Mouse (Mus musculus) limb, embryonic 10.5 days (tissue): Measurements from ENCODE around the gene Csnk1d. TPM values are rescaled to one million over a fixed set of nuclear protein-coding genes. Genes with fewer than 3 reads are reported as not detected.

Experiments used
- DNase-seq: peaks from one replicate; pipeline ENCODE4 v3.0.0-alpha.2; 2017; ENCODE audit warnings: low spot score
- H3K27ac ChIP-seq: fragments of 300-500 bp; sonication (generic); 2 replicates; pipeline ENCODE4 v1.5.1; 2016; ENCODE audit warnings: mild to moderate bottlenecking
- H3K27me3 ChIP-seq: fragments of 300-500 bp; sonication (generic); 2 replicates; pipeline ENCODE4 v1.6.1; 2016; ENCODE audit warnings: low read depth, mild to moderate bottlenecking; ENCODE audit not compliant: poor library complexity, severe bottlenecking
- H3K36me3 ChIP-seq: fragments of 300-500 bp; sonication (generic); 2 replicates; pipeline ENCODE4 v1.6.1; 2016; ENCODE audit warnings: mild to moderate bottlenecking, moderate library complexity
- H3K4me1 ChIP-seq: fragments of 300-500 bp; sonication (generic); 2 replicates; pipeline ENCODE4 v1.6.1; 2016
- H3K4me3 ChIP-seq: fragments of 300-500 bp; sonication (generic); 2 replicates; pipeline ENCODE4 v1.5.1; 2016; ENCODE audit warnings: mild to moderate bottlenecking, moderate library complexity
- H3K9me3 ChIP-seq: fragments of 300-500 bp; sonication (generic); replicated peaks from 2 replicates; pipeline ENCODE4 v1.6.1; 2016; ENCODE audit warnings: mild to moderate bottlenecking
- WGBS: fragments of 180-500 bp; shearing (Covaris S2); methylation state at CpG from one replicate; pipeline ENCODE4 v1.1.7; 2016; 5-methylcytosine and 5-hydroxymethylcytosine counted together
- polyA plus RNA-seq: library from polyadenylated mRNA; unstranded; fragments of >200 nt; fragmentation: Nextera tagmentation; extraction: Ambion mirVana; gene quantifications from 2 replicates; pipeline ENCODE4 v1.2.1, GENCODE M21; 2016

The Csnk1d gene
- polyA plus RNA-seq, 1 experiment from 2014 or later, result 136 TPM

DNA sequence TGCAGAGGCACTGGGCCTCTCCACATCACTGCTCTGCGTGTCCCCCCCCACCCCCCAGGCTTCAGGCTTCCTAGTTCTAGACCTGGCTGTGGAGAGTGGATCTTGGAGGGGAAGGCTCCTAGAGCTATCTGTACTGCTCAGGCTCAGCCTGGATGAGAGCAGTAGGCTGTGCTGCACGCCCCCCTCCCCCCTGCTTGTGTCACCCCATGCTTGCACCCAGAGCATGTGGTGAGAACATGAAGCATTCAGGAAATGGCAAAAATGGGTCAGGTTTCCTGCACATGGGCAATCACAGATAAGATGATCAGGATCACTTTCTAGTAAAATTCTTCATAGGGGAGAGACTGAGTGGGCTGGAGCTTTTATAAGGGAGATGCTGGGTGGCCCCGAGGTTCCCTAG is 31.6 kb downstream of the Csnk1d start:
- peaks cover 99% of the 10 kb centered on the region for H3K36me3 ChIP-seq
- no peak overlapping the region for H3K27ac ChIP-seq
- DNase-seq, result no peak

DNA sequence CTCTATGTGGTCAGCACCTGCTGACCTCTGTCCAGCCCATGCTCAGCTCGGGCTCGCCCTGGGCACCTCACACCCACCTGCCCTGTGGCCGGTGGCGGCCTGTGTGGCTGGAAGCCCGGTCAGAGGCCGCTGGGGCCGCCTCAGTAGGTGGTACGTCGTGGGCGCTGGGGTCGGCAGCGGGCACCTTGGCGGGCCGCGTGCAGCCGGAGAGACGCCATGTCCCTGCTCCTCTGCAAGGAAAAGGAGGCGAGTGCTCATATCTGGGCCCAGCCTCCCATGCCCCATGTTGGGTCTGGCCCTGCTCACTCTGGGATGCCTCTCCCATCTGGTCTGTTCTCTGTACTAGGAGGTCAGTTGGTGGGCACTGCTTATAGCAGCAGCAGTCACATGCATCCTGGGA is 32.1 kb downstream of the Csnk1d start:
- WGBS, result 91% methylated on average over 18 of the region's 18 CpGs
- DNase-seq, result no peak
- H3K9me3 ChIP-seq, result no peaks in the 10 kb centered on the region
- H3K27ac ChIP-seq, result 0 out of 2 replicates have a peak overlapping the region, but pooled peaks have one; percentile 9
- H3K27me3 ChIP-seq, result no peaks in the 10 kb centered on the region
- no peak overlapping the region for H3K4me3 ChIP-seq
- H3K36me3 ChIP-seq, result peaks cover 98% of the 10 kb centered on the region
- H3K4me1 ChIP-seq, result peaks cover 16% of the 10 kb centered on the region

More for the DNA sequence above, 31.6 kb downstream of the Csnk1d start:
- no peak overlapping the region for H3K4me3 ChIP-seq
- H3K27me3 ChIP-seq, result no peaks in the 10 kb centered on the region
- peaks cover 16% of the 10 kb centered on the region for H3K4me1 ChIP-seq
- 86% methylated on average over 3 of the region's 3 CpGs for WGBS
- no peaks in the 10 kb centered on the region for H3K9me3 ChIP-seq

DNA sequence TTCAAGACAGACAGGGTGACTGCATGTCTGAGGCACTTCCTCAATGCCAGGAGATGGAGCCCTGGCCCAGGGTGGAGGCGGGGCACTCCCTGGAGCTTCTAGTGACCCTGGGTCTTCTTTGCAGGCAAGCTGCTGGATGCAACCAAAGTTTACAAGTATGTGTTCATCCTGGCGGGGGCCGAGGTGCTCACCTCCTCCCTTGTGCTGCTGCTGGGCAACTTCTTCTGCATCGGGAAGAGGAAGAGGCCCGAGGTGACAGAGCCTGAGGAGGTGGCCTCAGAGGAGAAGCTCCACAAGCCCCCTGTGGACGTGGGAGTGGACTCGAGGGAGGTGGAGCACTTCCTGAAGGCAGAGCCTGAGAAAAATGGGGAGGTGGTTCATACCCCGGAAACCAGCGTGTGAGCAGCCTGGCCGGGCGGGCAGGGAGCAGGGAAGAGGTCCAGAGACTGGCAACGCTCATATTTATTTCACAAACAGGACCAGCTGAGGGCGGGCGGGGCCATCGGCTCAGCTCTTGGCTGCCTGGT is 33.3 kb downstream of the Csnk1d start:
- H3K9me3 ChIP-seq, result no peaks in the 10 kb centered on the region
- WGBS, result 80% methylated on average over 15 of the region's 15 CpGs
- no peak overlapping the region for H3K4me3 ChIP-seq
- H3K36me3 ChIP-seq, result peaks cover 96% of the 10 kb centered on the region
- H3K4me1 ChIP-seq, result peaks cover 16% of the 10 kb centered on the region
- no peaks in the 10 kb centered on the region for H3K27me3 ChIP-seq
- no peak overlapping the region for H3K27ac ChIP-seq
- DNase-seq, result no peak

DNA sequence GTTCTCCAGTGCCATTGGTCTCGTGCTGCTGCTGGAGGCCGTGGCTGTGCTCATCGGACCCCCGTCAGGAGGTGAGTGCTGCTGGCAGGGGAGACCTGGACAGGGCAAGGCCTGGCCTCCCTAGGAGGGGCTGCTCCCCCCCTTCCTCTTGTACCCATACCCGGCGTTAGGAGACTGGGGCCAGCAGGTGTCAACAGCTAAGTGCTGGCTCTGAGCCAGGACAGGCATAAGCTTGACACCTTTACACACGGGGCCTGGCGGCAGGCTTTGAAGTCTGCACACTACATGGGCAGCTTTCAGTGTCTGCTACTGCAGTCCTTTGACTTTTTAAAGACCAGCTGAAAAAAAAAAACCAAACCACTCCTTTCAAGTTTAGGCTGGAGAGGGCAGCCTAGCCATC is 34.1 kb downstream of the Csnk1d start:
- 77% methylated on average over 8 of the region's 8 CpGs for WGBS
- no peak for DNase-seq
- peaks cover 96% of the 10 kb centered on the region for H3K36me3 ChIP-seq
- no peak overlapping the region for H3K4me3 ChIP-seq
- H3K4me1 ChIP-seq, result peaks cover 20% of the 10 kb centered on the region
- H3K27me3 ChIP-seq, result no peaks in the 10 kb centered on the region
- no peak overlapping the region for H3K27ac ChIP-seq
- no peaks in the 10 kb centered on the region for H3K9me3 ChIP-seq

DNA sequence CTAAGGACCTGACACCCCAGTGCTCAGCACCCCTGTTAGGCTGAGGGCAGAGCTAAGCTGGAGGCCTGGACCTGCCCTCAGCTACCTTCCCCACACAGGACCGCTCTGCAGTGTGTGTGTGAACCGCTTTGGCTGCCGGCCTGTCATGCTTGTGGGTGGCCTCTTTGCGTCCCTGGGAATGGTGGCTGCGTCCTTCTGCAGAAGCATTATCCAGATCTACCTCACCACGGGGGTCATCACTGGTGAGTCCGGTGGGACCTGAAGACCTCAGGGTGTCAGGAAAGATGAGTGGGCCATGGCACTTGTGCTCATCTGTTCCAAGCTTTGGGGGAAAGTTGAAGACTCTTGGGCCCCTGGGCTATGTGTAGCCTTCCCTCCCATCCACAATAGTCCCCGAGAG is 35.4 kb downstream of the Csnk1d start:
- no peak for DNase-seq
- H3K27ac ChIP-seq, result no peak overlapping the region
- peaks cover 86% of the 10 kb centered on the region for H3K36me3 ChIP-seq
- peaks cover 34% of the 10 kb centered on the region for H3K4me1 ChIP-seq
- no peaks in the 10 kb centered on the region for H3K9me3 ChIP-seq
- no peak overlapping the region for H3K4me3 ChIP-seq
- 90% methylated on average over 8 of the region's 8 CpGs for WGBS
- H3K27me3 ChIP-seq, result no peaks in the 10 kb centered on the region

DNA sequence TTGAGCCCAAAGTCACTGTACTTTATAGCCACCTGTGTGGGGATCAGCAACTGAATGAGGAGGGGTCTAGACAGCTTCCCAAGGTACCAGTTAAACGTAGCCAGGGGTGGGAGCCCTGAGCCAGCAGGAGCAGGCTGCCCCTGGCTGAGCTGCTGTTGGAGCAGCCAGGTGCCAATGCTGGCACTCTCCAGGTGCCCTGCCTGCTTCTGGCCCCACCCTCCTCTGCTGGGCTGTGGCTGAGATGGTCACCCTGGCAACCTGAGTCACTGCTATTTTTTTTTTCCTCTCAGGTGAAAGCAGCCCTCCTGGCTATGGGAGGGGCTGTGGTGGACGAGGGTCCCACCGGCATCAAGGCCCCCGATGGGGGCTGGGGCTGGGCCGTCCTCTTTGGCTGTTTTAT is 36.2 kb downstream of the Csnk1d start:
- Histone ChIP-seq H3K4me1 (peaks cover 41% of the 10 kb centered on the region), H3K27me3 (peaks cover 1% of the 10 kb centered on the region; the same call in 1 of the 2 replicates), H3K36me3 (peaks cover 79% of the 10 kb centered on the region), H3K4me3 (no peak overlapping the region), H3K9me3 (no peaks in the 10 kb centered on the region), H3K27ac (no peak overlapping the region)
- no peak for DNase-seq
- 83% methylated on average over 5 of the region's 5 CpGs for WGBS

DNA sequence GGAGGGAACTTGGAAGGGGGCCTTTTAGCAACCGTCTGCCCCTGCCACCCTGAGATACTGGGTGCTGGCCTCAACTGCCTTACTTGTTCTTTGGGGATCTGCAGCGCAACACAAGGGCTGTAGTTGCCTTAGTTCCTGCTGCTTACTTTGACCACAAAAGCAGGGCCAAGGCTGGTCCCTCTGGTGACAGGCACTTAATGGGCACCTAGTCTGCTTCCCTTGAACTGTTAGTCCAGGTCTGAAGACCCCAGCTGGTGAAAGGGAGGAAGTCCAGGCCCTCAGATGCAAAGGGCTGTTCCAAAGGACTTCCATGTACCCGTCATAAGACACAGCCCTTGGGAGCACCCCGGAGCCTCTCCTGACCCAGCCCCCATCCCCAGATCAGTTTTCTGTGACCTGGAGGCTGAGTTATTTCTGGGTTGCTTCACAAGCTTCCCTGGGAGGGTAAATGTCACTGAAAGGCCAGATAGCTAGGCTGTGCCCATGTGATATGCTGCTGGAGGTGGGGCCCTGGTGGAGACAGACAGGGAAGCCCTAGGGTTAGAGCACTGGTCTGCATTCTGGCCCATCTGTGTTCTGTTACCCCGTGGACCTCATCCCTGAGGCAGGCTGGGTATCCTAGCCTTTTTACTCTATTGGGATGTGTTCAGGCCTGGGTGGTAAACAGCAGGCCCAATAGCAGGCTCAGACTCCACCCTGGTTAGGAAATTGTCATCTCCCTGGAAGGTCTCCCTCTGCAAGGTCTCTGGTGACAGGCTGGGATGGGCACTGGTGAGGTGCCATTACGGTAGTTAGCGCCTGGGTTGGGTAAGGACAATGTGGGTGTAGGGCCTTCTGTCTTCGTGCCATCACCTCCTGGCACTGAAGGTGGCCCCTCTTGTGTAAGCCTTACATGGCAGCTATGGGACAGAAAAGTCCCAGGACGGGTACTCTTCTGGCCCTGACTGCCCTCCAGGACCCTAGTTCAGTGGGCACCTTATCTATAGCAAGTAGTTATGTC is 39.1 kb downstream of the Csnk1d start:
- DNase-seq, result no peak
- Histone ChIP-seq H3K4me1 (peaks cover 55% of the 10 kb centered on the region), H3K27ac (peak overlapping the region; percentile 89; the same call in 1 of the 2 replicates)

DNA sequence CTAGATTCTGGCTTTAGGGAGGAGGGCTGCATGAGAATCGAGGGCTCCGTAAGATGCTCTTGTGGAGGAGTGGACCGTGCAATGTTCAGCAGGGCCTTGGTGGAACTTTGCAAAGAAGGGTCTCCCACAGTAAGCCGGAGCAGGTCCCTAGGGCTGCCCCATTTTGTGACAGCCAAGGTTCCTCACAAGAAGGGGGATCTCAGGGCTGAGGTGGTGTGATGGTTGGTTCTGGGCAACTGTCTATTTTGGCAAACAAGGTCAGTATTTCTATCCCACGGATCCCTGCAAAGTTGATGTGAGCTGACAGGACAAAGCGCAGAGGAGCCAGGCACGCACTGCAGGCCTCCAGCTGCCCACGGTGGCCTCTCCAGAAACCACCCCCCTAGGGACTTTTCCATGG is 39.9 kb downstream of the Csnk1d start:
- DNase-seq, result no peak
- Histone ChIP-seq H3K27ac (peak overlapping the region; percentile 89), H3K36me3 (peaks cover 42% of the 10 kb centered on the region), H3K27me3 (peaks cover 16% of the 10 kb centered on the region; the same call in 1 of the 2 replicates), H3K4me1 (peaks cover 52% of the 10 kb centered on the region), H3K4me3 (peak overlapping the region; percentile 68), H3K9me3 (no peaks in the 10 kb centered on the region)
- 56% methylated on average over 8 of the region's 8 CpGs for WGBS

More for the DNA sequence above, 39.1 kb downstream of the Csnk1d start:
- no peaks in the 10 kb centered on the region for H3K9me3 ChIP-seq
- H3K27me3 ChIP-seq, result peaks cover 16% of the 10 kb centered on the region; the same call in 1 of the 2 replicates
- peaks cover 50% of the 10 kb centered on the region for H3K36me3 ChIP-seq
- 81% methylated on average over 9 of the region's 9 CpGs for WGBS
- peak overlapping the region; percentile 68; the same call in 1 of the 2 replicates for H3K4me3 ChIP-seq

DNA sequence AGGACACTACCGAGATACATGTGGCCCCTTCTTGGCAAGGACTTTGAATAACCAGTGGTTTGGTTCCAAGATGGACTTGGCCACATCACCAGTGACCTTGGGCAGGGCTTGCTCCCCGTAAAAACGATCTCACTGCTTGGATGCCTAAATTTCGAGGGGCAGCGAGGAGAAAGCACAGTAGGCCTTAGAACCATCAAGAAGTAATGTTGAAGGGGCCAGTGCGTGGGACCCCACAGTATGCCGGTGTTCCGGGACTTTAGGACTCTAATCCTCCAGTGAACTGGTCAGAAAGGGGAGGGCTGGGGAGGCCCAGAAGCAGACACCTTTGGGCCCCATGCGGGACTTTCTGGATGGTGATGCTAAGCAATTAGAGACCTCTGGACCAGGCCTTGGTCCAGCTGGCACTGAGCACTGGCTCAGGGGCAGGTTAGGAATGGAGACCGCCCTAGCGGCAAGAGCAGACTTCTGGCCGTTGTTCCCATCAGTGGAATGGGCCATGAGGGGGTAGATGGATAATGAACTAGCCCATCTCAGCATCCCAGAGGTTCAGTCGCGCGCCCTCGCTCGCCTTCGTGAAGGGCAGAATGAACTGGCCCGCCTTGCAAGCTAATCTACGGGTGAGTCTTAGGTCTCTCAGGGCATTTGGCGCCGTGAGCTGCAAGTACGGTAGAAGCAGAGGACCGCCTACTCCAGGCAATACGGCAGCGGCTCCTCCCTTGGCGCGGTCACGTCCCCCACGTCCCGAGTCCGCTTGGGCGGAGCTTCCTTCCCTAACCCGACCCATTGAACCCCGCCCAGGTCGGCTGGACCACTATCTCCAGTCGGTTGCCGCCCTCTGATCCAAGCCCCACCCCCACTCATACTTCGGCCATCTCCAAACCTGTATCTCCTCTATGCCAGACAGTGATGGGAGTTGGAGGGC is 40.6 kb downstream of the Csnk1d start:
- peaks cover 16% of the 10 kb centered on the region; the same call in 1 of the 2 replicates for H3K27me3 ChIP-seq
- 2% methylated on average over 39 of the region's 39 CpGs for WGBS
- H3K4me3 ChIP-seq, result peak overlapping the region; percentile 68
- peaks cover 52% of the 10 kb centered on the region for H3K4me1 ChIP-seq
- peak overlapping the region; percentile 89 for H3K27ac ChIP-seq
- peak; percentile 93 for DNase-seq
- peaks cover 35% of the 10 kb centered on the region for H3K36me3 ChIP-seq
- no peaks in the 10 kb centered on the region for H3K9me3 ChIP-seq

DNA sequence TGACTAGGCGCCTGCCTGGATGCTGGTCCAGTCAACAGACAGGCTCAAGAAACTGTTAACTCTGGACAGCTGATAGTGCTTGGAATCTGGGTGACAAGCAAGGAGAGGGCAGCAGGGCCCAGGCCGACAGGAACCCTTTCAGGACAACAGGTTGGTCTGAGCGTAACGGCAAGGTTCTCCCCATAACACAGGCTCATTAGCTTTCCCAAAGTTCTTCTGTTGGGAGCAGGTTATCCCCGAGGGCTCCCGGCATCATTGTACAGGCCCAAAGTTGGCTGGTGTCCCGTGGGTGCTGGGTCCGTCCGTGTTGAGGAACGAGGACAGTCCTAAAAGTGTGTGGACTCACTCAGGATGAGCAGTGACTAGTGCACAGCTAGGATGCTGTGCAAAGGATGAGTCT is 41.3 kb downstream of the Csnk1d start:
- DNase-seq, result peak; percentile 51
- H3K27ac ChIP-seq, result peak overlapping the region; percentile 89

DNA sequence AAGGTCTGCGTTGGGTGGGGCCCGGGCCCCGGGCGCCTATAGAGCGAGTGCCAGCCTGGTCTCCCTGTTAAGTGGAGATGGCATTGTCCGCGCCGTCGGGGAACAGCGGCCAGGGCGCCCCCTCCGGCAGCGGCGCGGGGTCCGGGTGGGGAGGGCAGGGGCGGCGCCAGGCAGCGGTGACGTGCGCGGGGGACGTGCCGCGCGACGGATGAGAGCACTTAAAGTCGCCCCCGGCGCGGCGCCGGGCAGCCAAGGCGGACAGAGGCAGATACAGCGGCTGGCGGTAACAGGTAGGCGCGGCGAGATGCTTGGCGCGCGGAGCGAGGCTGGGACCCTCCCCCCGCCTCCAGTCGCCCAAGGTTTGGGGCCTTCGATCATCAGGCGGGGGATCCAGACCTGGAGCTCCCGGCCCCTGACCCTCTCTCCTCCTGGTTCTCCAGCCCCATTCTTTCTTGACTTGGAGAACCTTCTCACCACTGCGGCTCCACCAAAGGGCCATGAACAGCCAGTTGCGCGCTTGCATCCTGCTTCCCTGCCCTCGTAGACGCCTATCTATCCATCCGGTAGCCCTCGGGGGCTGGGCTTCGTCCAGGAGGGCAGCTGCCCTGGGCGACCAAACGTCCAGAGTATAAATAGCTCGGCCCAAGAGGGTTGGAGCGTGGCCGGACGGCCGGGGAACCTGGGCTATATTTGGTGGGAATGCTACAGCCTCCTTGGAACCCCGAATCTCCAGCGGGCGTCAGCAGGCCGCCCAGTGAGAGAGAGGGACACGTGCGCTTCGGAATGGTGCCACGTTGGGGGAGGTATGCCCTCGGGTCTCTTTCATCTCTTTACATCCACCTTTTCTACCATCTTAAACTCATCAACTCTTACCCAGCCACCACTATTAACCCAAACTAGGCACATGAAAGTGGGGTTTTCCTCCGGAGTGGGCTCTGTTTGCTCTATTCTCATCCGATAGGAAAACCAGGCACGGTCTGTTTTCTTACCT is 42.0 kb downstream of the Csnk1d start:
- peak overlapping the region; percentile 68 for H3K4me3 ChIP-seq
- peak overlapping the region; percentile 89 for H3K27ac ChIP-seq
- H3K36me3 ChIP-seq, result peaks cover 22% of the 10 kb centered on the region
- peak; percentile 81 for DNase-seq
- H3K9me3 ChIP-seq, result no peaks in the 10 kb centered on the region
- WGBS, result under 1% methylated on average over 75 of the region's 75 CpGs
- peaks cover 49% of the 10 kb centered on the region for H3K4me1 ChIP-seq
- H3K27me3 ChIP-seq, result peaks cover 20% of the 10 kb centered on the region; the same call in 1 of the 2 replicates

More for the DNA sequence above, 41.3 kb downstream of the Csnk1d start:
- Histone ChIP-seq H3K4me3 (peak overlapping the region; percentile 68), H3K4me1 (peaks cover 50% of the 10 kb centered on the region), H3K36me3 (peaks cover 28% of the 10 kb centered on the region), H3K9me3 (no peaks in the 10 kb centered on the region), H3K27me3 (peaks cover 20% of the 10 kb centered on the region; the same call in 1 of the 2 replicates)
- 12% methylated on average over 10 of the region's 10 CpGs for WGBS
